24 mouse cellular contexts compared by ENCODE assay signal in the genomic region with DNA sequence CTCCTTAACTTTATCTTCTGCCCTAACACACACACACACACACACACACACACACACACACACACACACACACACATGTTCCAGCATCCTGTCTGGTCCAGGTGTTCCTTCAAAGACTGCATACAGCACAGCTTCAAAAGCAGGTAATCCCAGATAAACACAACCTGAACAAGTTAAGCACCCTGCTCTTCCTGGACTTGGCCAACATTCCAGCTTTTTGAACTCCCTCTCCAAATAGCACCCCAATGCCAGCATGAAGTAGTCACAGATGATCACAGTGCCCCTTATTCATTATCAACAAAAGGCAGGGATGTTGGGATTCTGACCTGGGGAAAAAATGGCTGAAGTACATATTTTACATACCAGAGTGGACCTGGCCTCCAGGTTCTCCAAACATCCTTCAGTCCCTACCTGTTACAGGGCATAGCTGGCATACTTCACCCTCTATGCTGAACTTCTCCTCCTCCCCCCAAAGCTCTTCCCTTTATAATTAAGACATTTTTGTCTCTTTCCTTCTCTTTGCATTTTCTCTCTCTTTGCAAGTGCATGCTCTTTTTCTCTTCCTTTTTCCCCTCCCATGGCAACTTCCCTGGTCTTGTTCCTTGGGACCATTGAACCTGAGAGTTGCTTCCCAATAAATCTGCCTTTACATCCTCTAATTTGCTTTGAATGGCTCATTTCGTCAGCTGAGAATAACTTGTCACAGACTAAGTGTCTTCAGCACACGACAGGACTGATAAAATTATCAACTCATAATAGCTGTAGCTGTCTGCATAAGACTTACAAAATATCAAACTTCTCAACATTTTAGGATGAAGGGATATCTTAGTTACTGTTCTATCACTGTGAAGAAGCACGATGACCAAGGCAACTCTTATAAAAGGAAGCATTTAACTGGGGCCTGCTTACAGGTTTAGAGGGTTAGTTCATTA.
"Had no signal": no experiment of that assay in that cellular context is flagged by ENCODE, and none has a peak within 500 bp of the region (broad histone marks: within the 10 kb centered on the region; RNA-seq: fewer than 3 reads in every experiment).

No protein-coding gene starts in this region.

- H3K27me3 ChIP-seq: heart, embryonic 12.5 days; hindbrain, embryonic 12.5 days; intestine, embryonic 15.5 days; limb, embryonic 12.5 days had no signal

- H3K36me3 ChIP-seq: heart, embryonic 10.5 days; heart, embryonic 12.5 days; hindbrain, embryonic 10.5 days; hindbrain, embryonic 12.5 days; intestine, embryonic 15.5 days; limb, embryonic 10.5 days; limb, embryonic 12.5 days had no signal

- H3K27ac ChIP-seq: gastrocnemius, adult 2 months; heart, embryonic 10.5 days; hindbrain, embryonic 10.5 days; hindbrain, embryonic 12.5 days; hindbrain, embryonic 14.5 days; intestine, embryonic 15.5 days; layer of hippocampus, adult 2 months; left cerebral cortex, adult 2 months; limb, embryonic 10.5 days; limb, embryonic 12.5 days had no signal

- H3K9me3 ChIP-seq: heart, embryonic 10.5 days; heart, embryonic 12.5 days; hindbrain, embryonic 10.5 days; hindbrain, embryonic 12.5 days; intestine, embryonic 15.5 days; limb, embryonic 10.5 days; limb, embryonic 12.5 days had no signal

- H3K4me2 ChIP-seq: heart, embryonic 12.5 days; hindbrain, embryonic 12.5 days; hindbrain, embryonic 14.5 days; intestine, embryonic 15.5 days; limb, embryonic 12.5 days had no signal

- H3K9ac ChIP-seq: heart, embryonic 12.5 days; hindbrain, embryonic 12.5 days; hindbrain, embryonic 14.5 days; intestine, embryonic 15.5 days; limb, embryonic 12.5 days had no signal

- ATAC-seq: hindbrain, embryonic 16.5 days; inflammation-experienced regulatory T-cells, adult 6 months; intestine, embryonic 15.5 days; intestine, postnatal 0 days had no signal

- DNase-seq: gastrocnemius, adult 2 months; gastrocnemius, postnatal 10 days; gastrocnemius, postnatal 25 days; heart, adult 18-20 months; heart, postnatal 10 days; heart, postnatal 4 days; kidney, adult 18-20 months; kidney, adult 8-10 months; kidney, postnatal 10 days; kidney, postnatal 25 days; kidney, postnatal 4 days had no signal

- H3K4me3 ChIP-seq: gastrocnemius, adult 2 months; heart, embryonic 10.5 days; heart, embryonic 12.5 days; hindbrain, embryonic 10.5 days; hindbrain, embryonic 12.5 days; intestine, embryonic 15.5 days; layer of hippocampus, adult 2 months; left cerebral cortex, adult 2 months; limb, embryonic 10.5 days; limb, embryonic 12.5 days had no signal

- H3K4me1 ChIP-seq: heart, embryonic 10.5 days; hindbrain, embryonic 10.5 days; hindbrain, embryonic 12.5 days; intestine, embryonic 15.5 days; limb, embryonic 10.5 days; limb, embryonic 12.5 days had no signal
